Mouse (Mus musculus) heart, adult 2 months (tissue): ENCODE data around the gene Grcc10. TPM values are rescaled to one million over a fixed set of nuclear protein-coding genes. Genes with fewer than 3 reads are reported as not detected.

Source experiments
- DNase-seq, 2 experiments: peaks; one replicate each; pipeline ENCODE4 v3.0.0; 2021
- H3K27ac ChIP-seq: fragments of 200-600 bp; 2 replicates; pipeline ENCODE4 v1.8.1; 2022
- H3K27me3 ChIP-seq: fragments of 200-500 bp; 2 replicates; pipeline ENCODE4 v1.6.1; 2012; ENCODE audit warnings: mild to moderate bottlenecking, low read length, inconsistent platforms, mixed read lengths; ENCODE audit not compliant: control insufficient read depth, insufficient read depth
- H3K36me3 ChIP-seq: fragments of 200-500 bp; 2 replicates; pipeline ENCODE4 v1.6.1; 2012; ENCODE audit warnings: low read length, inconsistent platforms; ENCODE audit not compliant: control insufficient read depth, insufficient read depth
- H3K4me1 ChIP-seq: fragments of 200-500 bp; 2 replicates; pipeline ENCODE4 v1.6.1; 2011; ENCODE audit warnings: low read length; ENCODE audit not compliant: control insufficient read depth, insufficient read depth
- H3K4me3 ChIP-seq: fragments of 200-600 bp; 2 replicates; pipeline ENCODE4 v1.8.1; 2022
- H3K79me2 ChIP-seq: fragments of 200-500 bp; replicated peaks from 2 replicates; pipeline ENCODE4 v1.6.1; 2012; ENCODE audit warnings: mild to moderate bottlenecking, inconsistent platforms, low read length, moderate library complexity, mixed read lengths; ENCODE audit not compliant: control insufficient read depth, insufficient read depth
- H3K9ac ChIP-seq: fragments of 200-500 bp; 2 replicates; pipeline ENCODE4 v1.6.1; 2012; ENCODE audit warnings: low read depth, mild to moderate bottlenecking, control low read depth, inconsistent platforms, low read length, mixed read lengths
- CTCF ChIP-seq: fragments of 200-600 bp; IDR thresholded peaks from 2 replicates; pipeline ENCODE4 v1.8.1; 2022; ENCODE audit warnings: antibody characterized with exemption, mild to moderate bottlenecking, moderate library complexity
- EP300 ChIP-seq: fragments of 200-500 bp; IDR thresholded peaks from 2 replicates; pipeline ENCODE4 v1.6.1; 2011; ENCODE audit warnings: low read depth, low read length, control low read depth; ENCODE audit not compliant: insufficient read depth
- POLR2A ChIP-seq: fragments of 200-500 bp; IDR thresholded peaks from 2 replicates; pipeline ENCODE4 v1.6.1; 2011; ENCODE audit warnings: mild to moderate bottlenecking, low read depth, low read length, control low read depth; ENCODE audit not compliant: insufficient read depth
- WGBS: fragments of 180-500 bp; shearing (Covaris S2); methylation state at CpG from one replicate; pipeline ENCODE4 v1.1.7; 2018; 5-methylcytosine and 5-hydroxymethylcytosine counted together
- intact Hi-C: fragments of 180-260 bp; cut with DNase I; formaldehyde crosslinking; loops from one replicate; pipeline ENCODE4 v1.15.1; 2025
- long read RNA-seq: library from polyadenylated mRNA; stranded (forward); transcript quantifications from one replicate; pipeline ENCODE4 v2.0.0, GENCODE M21; 2021
- polyA plus RNA-seq: library from polyadenylated mRNA; depleted of rRNA; stranded (reverse); fragments of >200 nt; gene quantifications from 2 replicates; pipeline ENCODE4 v1.2.3, GENCODE M21; 2012; rRNA removed
- total RNA-seq, 2 experiments: library from RNA; stranded (reverse); gene quantifications; 2 replicates each; pipeline ENCODE4 v1.2.3; 2021

The Grcc10 gene
- total RNA-seq (100 to 1,000 TPM; 280 to 314 TPM), polyA plus RNA-seq (296 and 328 TPM in 2 replicates)
- long read RNA-seq, transcript Grcc10-201 (3 exons, 863 nt), result major isoform, 177 of 189 reads
- long read RNA-seq, partial matches to known transcripts, result 0 of 189 reads
- long read RNA-seq, other reads (novel, unspliced or antisense), result 10 of 189 reads

DNA sequence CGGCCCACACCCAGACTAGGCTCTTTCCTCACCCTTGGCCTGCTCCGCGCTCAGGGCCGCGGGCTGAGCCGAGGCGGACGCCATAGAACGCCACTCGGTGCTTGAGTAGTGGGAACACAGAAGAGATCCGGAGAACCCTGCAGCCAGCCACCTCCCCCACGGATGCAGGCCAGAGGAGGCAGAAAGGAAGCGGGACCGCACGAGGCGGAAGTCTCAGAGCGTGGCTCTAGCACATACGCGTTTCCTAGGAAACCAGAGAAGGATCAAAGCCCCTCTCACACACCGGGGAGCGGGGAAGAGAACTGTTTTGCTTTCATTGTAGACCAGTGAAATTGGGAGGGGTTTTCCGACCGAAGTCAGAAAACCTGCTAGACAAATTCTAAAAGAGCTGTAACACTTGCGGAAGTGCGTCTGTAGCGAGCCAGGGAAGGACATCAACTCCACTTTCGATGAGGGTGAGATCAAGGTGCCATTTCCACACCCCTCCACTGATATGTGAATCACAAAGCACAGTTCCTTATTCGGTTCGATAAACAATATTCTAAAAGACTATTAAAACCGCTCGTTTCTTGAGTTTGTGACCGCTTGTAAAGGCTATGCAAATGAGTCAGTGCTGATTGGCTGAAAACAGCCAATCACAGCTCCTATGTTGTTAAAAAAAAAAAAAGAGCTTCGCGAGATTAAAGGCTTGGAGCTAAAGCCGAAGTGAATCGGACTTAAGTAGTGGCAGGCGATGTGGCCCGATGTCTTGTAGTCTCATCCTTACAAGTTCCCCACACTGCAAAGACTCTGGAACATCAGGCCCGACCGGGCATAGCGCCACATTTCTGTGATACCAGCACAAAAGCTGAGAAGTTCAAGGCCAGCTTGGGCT is at the start of gene Grcc10:
Gene Grcc10, minus strand, starts transcription at position 487 of the 874 bp plus-strand sequence.
- no peaks in the 10 kb centered on the region for H3K79me2 ChIP-seq

DNA sequence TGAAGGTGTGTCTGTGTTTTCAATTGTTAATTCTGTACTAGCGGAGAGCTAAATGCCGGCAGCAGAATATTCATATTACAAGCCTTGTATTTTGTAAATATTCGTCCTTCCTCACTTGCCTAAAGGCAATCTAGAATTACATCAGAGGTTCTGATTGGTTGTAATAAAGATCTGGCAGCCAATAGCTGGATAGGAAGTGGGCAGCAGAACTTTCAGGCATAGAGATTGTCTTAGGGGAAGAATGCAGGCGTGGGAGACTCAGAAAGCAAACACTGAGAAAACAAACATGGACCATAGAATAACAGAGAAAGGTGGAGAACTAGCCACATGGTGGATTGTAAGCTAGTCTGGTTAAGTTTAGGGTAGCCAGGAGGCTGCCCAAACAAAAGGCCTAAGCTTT is 48.9 kb upstream of the Grcc10 start:
- TF ChIP-seq POLR2A (no peak), EP300 (no peak), CTCF (no peak)
- WGBS, result 59% methylated on average over 4 of the region's 4 CpGs
- Histone ChIP-seq H3K9ac (no peak overlapping the region), H3K36me3 (no peaks in the 10 kb centered on the region), H3K27me3 (no peaks in the 10 kb centered on the region), H3K4me1 (no peaks in the 10 kb centered on the region), H3K27ac (no peak overlapping the region), H3K4me3 (no peak overlapping the region), H3K79me2 (no peaks in the 10 kb centered on the region)
- intact Hi-C loops, result no loop called here
- no peak for DNase-seq

More for the DNA sequence above, at the start of gene Grcc10:
- peaks cover 5% of the 10 kb centered on the region for H3K4me1 ChIP-seq
- H3K4me3 ChIP-seq, result peak within 1 kb of the TSS; percentile 66
- intact Hi-C loops, result loop anchor here (1.0 to 5.0 kb wide), 7 partner anchors 15 to 171 kb away; partner anchors contain the start of genes Atn1, C1rb, Emg1 and Gm45234
- peak; percentile 88 to 92 for DNase-seq
- H3K27ac ChIP-seq, result peak within 1 kb of the TSS; percentile 100
- peak within 1 kb of the TSS; percentile 84 for H3K9ac ChIP-seq
- peak; percentile 97 for TF ChIP-seq POLR2A
- peak; percentile 78 for TF ChIP-seq EP300
- no peak for TF ChIP-seq CTCF
- H3K27me3 ChIP-seq, result no peaks in the 10 kb centered on the region
- peaks cover 2% of the 10 kb centered on the region; the same call in 1 of the 2 replicates for H3K36me3 ChIP-seq
- under 1% methylated on average over 41 of the region's 41 CpGs for WGBS

DNA sequence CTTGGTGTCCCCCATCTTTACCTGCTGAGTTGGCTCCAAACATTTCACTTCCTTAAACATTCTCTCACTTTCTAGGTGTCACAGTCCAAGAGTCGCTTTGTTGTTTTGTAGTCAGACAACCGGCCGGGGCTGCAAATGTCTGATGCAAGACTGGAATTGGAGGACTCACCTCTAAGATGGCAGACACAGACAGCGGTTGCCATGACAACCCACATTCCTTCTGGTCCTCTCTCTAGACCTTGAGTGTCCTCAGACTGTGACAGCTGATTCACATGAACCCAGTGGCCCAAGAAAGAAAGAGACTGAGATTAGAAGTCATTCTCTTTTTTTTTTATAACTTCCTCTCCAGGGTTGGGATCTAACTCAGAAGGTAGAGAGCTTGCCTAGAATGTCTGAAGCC is 48.3 kb upstream of the Grcc10 start:
- DNase-seq, result no peak
- Histone ChIP-seq H3K4me3 (no peak overlapping the region), H3K27me3 (no peaks in the 10 kb centered on the region), H3K27ac (no peak overlapping the region), H3K9ac (no peak overlapping the region), H3K4me1 (no peaks in the 10 kb centered on the region), H3K36me3 (no peaks in the 10 kb centered on the region), H3K79me2 (no peaks in the 10 kb centered on the region)
- no peak for TF ChIP-seq POLR2A
- WGBS, result 90% methylated on average over 4 of the region's 4 CpGs
- intact Hi-C loops, result no loop called here

DNA sequence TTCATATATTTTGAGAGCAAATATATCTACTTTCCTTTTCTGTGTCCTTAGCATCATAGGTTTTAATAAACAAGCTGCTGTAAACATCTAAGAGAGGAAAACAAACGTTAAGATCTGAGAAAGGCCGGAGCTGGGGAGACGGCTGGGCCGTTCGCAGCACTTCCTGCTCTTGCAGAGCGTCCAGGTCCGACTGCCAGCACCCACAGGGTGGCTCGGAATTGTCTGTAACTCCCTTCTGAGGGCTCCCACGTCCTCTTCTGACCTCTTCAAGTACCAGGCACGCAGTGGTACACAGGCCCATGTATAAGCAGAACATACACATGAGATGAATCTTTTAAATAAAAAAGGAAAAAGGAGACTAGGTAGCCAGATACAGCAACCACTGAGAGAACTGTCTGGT is 46.5 kb upstream of the Grcc10 start:
- Histone ChIP-seq H3K4me1 (no peaks in the 10 kb centered on the region), H3K27me3 (no peaks in the 10 kb centered on the region), H3K79me2 (no peaks in the 10 kb centered on the region), H3K4me3 (no peak overlapping the region), H3K36me3 (no peaks in the 10 kb centered on the region), H3K27ac (no peak overlapping the region), H3K9ac (no peak overlapping the region)
- intact Hi-C loops, result no loop called here
- TF ChIP-seq POLR2A (no peak), CTCF (no peak), EP300 (no peak)
- DNase-seq, result no peak
- WGBS, result 61% methylated on average over 10 of the region's 10 CpGs

DNA sequence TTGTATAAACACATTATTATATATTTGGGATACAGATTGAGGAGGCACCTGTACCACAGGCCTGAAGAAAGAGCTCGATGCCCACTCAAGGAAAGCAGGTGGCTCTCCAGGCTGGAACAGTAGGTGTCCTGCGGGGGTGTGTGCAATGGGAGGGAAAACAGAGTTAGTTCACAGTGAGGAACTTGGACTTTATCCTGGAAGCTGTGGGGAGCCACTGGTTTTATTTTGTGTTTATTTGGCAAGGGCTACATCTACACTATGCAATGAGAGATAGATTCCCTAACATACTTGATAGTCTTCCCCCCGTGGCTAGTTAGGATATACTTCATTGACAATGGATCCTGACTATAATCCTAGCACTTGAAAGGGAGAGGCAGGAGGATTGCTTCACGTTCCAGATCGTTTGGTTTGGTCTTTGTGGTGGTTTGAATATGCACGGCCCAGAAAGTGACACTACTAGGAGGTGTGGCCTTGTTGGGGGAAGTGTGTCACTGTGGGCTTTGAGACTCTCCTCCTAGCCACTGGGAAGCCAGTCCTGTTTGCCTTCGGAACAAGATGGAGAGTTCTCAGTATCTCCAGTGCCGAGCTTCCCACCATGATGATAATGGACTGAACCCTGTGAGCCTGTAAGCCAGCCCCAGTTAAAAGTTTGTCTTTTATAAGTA is 45.7 kb upstream of the Grcc10 start:
- intact Hi-C loops, result no loop called here
- no peak for DNase-seq
- Histone ChIP-seq H3K27ac (no peak overlapping the region), H3K9ac (no peak overlapping the region), H3K27me3 (no peaks in the 10 kb centered on the region), H3K79me2 (no peaks in the 10 kb centered on the region), H3K4me3 (no peak overlapping the region), H3K36me3 (no peaks in the 10 kb centered on the region), H3K4me1 (no peaks in the 10 kb centered on the region)
- WGBS, result 53% methylated on average over 8 of the region's 8 CpGs
- no peak for TF ChIP-seq CTCF
- TF ChIP-seq POLR2A, result no peak
- TF ChIP-seq EP300, result no peak

DNA sequence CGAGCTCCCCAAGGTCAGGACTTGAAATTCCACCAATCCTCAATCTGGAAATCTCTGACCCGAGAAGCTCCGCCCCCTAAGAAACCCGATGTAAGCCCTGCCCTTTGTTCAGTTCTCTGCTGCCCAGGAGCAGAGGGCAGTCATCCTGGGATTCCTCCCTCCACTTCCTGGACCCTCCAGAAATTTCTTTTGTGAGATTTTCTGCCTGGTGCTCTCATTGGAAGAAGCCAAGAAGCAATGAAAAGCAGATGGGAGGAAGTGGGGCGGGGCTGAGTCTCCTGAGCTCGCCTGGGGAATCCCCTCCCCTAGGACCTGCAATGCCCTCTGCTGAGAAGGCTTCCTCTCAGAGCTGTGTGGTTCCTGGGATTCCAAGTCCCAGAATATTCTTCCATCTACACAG is 41.3 kb upstream of the Grcc10 start:
- TF ChIP-seq EP300 (no peak), CTCF (no peak), POLR2A (no peak)
- intact Hi-C loops, result no loop called here
- WGBS, result 14% methylated on average over 6 of the region's 6 CpGs
- H3K4me1 ChIP-seq, result peaks cover 1% of the 10 kb centered on the region; the same call in 1 of the 2 replicates
- no peaks in the 10 kb centered on the region; the same call in 1 of the 2 replicates for H3K27me3 ChIP-seq
- H3K27ac ChIP-seq, result no peak overlapping the region
- H3K4me3 ChIP-seq, result peak overlapping the region; percentile 14; the same call in 1 of the 2 replicates
- H3K36me3 ChIP-seq, result no peaks in the 10 kb centered on the region
- no peaks in the 10 kb centered on the region for H3K79me2 ChIP-seq
- peak in 1 of 2 experiments; percentile 48 for DNase-seq
- no peak overlapping the region for H3K9ac ChIP-seq
